Comparison of ENCODE assay signal across 19 mouse cellular contexts in the genomic region with DNA sequence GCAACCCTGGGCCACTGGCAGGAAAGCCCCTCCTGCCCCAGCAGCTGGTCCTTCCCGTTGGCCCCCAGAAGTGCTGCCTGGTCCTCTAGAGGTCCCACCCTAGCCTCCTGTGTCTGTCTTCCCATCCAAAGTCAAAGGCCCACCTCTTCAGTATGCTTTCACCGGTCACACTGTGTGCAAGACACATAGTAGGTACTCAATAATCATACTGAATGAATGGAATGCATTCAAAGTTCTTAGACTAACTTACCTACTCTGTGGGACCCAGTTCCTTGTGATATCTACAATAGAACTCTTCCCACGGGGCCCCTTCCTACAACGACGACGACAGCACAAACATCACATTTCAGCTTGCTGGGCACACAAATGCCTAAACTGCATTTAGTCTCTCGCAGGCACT. TPM values are rescaled to one million over a fixed set of nuclear protein-coding genes. Genes with fewer than 3 reads are reported as not detected.
DNase-seq lines count a peak whose midpoint lies in the region; ATAC-seq and TF ChIP-seq lines count a peak whose summit lies in the region.
"Had no signal": no experiment of that assay in that cellular context is flagged by ENCODE, and none has a peak within 500 bp of the region (broad histone marks: within the 10 kb centered on the region; RNA-seq: fewer than 3 reads in every experiment).

No protein-coding gene starts in this region.

- H3K27ac ChIP-seq in gastrocnemius, adult 2 months = peak overlapping the region; percentile 97; the same call in 1 of the 2 replicates
- no peak overlapping the region for H3K27ac ChIP-seq in neural tube, embryonic 13.5 days (replicated peaks)
- H3K27ac ChIP-seq in hindbrain, postnatal 0 days = 0 out of 2 replicates have a peak overlapping the region, but pooled peaks have one; percentile 36
- H3K27ac ChIP-seq in olfactory bulb, adult 2 months (ENCODE audit: insufficient read depth, low read depth, low read length) = peak overlapping the region; percentile 28; the same call in 1 of the 2 replicates
- H3K27ac ChIP-seq: heart, embryonic 10.5 days had no signal

- peak overlapping the region; percentile 84 for H3K4me3 ChIP-seq in gastrocnemius, adult 2 months
- peak overlapping the region; percentile 44; the same call in 1 of the 2 replicates for H3K4me3 ChIP-seq in neural tube, embryonic 13.5 days
- peak overlapping the region; percentile 43 for H3K4me3 ChIP-seq in hindbrain, postnatal 0 days (ENCODE audit: low read length)
- H3K4me3 ChIP-seq in olfactory bulb, adult 2 months (ENCODE audit: insufficient read depth, low read depth, low read length) = peak overlapping the region; percentile 36
- H3K4me3 ChIP-seq: heart, embryonic 10.5 days had no signal

- H3K36me3 ChIP-seq in neural tube, embryonic 13.5 days = no peaks in the 10 kb centered on the region
- H3K36me3 ChIP-seq in hindbrain, postnatal 0 days (ENCODE audit: insufficient read depth, low read length) = no peaks in the 10 kb centered on the region
- H3K36me3 ChIP-seq: heart, embryonic 10.5 days had no signal

- TF ChIP-seq CTCF in gastrocnemius, adult 2 months (IDR thresholded peaks at IDR 0.05) = no peak
- TF ChIP-seq CTCF in hindbrain, postnatal 0 days (IDR thresholded peaks at IDR 0.05; ENCODE audit: low read depth) = no peak
- TF ChIP-seq CTCF in olfactory bulb, adult 2 months (IDR thresholded peaks at IDR 0.05; ENCODE audit: insufficient read depth, low read depth, low read length) = no peak

- intact Hi-C loops in gastrocnemius, adult 2 months (cut with DNase I) = no loop called here

- ATAC-seq in neural tube, embryonic 13.5 days (ENCODE audit: low read depth) = no peak
- ATAC-seq in hindbrain, postnatal 0 days = no peak

- no peak for TF ChIP-seq POLR2A in olfactory bulb, adult 2 months (IDR thresholded peaks at IDR 0.05; ENCODE audit: insufficient read depth, low read depth, low read length)

- no peak overlapping the region for H3K9ac ChIP-seq in neural tube, embryonic 13.5 days
- H3K9ac ChIP-seq in hindbrain, postnatal 0 days (replicated peaks; ENCODE audit: low read length) = no peak overlapping the region
- H3K9ac ChIP-seq: lung, embryonic 14.5 days had no signal

- no peak for DNase-seq in gastrocnemius, adult 2 months
- DNase-seq in gastrocnemius, postnatal 25 days = no peak
- no peak for DNase-seq in neural tube, embryonic 10.5 days (ENCODE audit: extremely low spot score, low spot score)
- no peak for DNase-seq in hindbrain, postnatal 0 days (ENCODE audit: low spot score)
- DNase-seq in adrenal gland, postnatal 25 days = no peak
- no peak for DNase-seq in right cerebral cortex, adult 18-20 months
- DNase-seq: B cell, adult 2 months; cerebellum, adult 9-11 months; embryo, embryonic 11 days; gastrocnemius, postnatal 36 days; kidney, adult 8-10 months; kidney, postnatal 36 days; lung, embryonic 14.5 days; thymus, adult 18-20 months had no signal

- H3K27me3 ChIP-seq in neural tube, embryonic 13.5 days = peaks cover 40% of the 10 kb centered on the region
- peaks cover 14% of the 10 kb centered on the region; the same call in 1 of the 2 replicates for H3K27me3 ChIP-seq in hindbrain, postnatal 0 days (ENCODE audit: insufficient read depth, low read length)

- H3K9me3 ChIP-seq in neural tube, embryonic 13.5 days = no peaks in the 10 kb centered on the region
- H3K9me3 ChIP-seq in hindbrain, postnatal 0 days (ENCODE audit: low read length) = no peaks in the 10 kb centered on the region
- H3K9me3 ChIP-seq: heart, embryonic 10.5 days had no signal

- peak overlapping the region; percentile 75 for H3K4me2 ChIP-seq in neural tube, embryonic 13.5 days
- peak overlapping the region; percentile 70 for H3K4me2 ChIP-seq in hindbrain, postnatal 0 days (ENCODE audit: low read depth, low read length)
- H3K4me2 ChIP-seq: lung, embryonic 14.5 days had no signal

- WGBS in neural tube, embryonic 13.5 days = 87% methylated on average over 7 of the region's 7 CpGs
- 77% methylated on average over 7 of the region's 7 CpGs for WGBS in hindbrain, postnatal 0 days
- 72% methylated on average over 7 of the region's 7 CpGs for WGBS in olfactory bulb, adult 2 months

- peaks cover 69% of the 10 kb centered on the region for H3K4me1 ChIP-seq in neural tube, embryonic 13.5 days (replicated peaks)
- peaks cover 28% of the 10 kb centered on the region for H3K4me1 ChIP-seq in hindbrain, postnatal 0 days (ENCODE audit: insufficient read depth, low read length)
- H3K4me1 ChIP-seq in olfactory bulb, adult 2 months (ENCODE audit: control insufficient read depth, insufficient read depth, low read length) = peaks cover 12% of the 10 kb centered on the region; the same call in 1 of the 2 replicates

RNA-seq across cellular contexts. Expression of gene Slc38a3, which starts 4.0 kb away (rescaled TPM):
- total RNA-seq in gastrocnemius, adult 2 months (2021) = 10 to 100 TPM; 60.8 to 94.7 TPM
- 10 to 100 TPM; 72.1 to 77.5 TPM for total RNA-seq in gastrocnemius, postnatal 25 days (2021)
- 23.9 and 25.6 TPM in 2 replicates for polyA plus RNA-seq in neural tube, embryonic 13.5 days (2015; fragmentation: Nextera tagmentation; extraction: Ambion mirVana)
- total RNA-seq in hindbrain, postnatal 0 days (2014; rRNA removed) = 102 and 134 TPM in 2 replicates
- 52.1 and 54.5 TPM in 2 replicates for polyA plus RNA-seq in hindbrain, postnatal 0 days (2015; fragmentation: Nextera tagmentation; extraction: Ambion mirVana)
- polyA plus RNA-seq in olfactory bulb, adult 2 months (2012; ENCODE audit: insufficient read depth, insufficient read length, low replicate concordance, missing spikeins) = not detected in 2 replicates
- 0.39 and 8.5 TPM in 2 replicates for total RNA-seq in adrenal gland, postnatal 25 days (2021)
- total RNA-seq: hematopoietic stem cell, adult 5-6 weeks had no signal

RNA-seq across cellular contexts. Expression of gene Gnat1, which starts 14.2 kb away (rescaled TPM):
- total RNA-seq in gastrocnemius, adult 2 months (2021) = not detected
- total RNA-seq in gastrocnemius, postnatal 25 days (2021) = not detected
- 0.96 and 2.4 TPM in 2 replicates for polyA plus RNA-seq in neural tube, embryonic 13.5 days (2015; fragmentation: Nextera tagmentation; extraction: Ambion mirVana)
- 0.52 TPM in 1 of 2 replicates, not detected in the other for total RNA-seq in hindbrain, postnatal 0 days (2014; rRNA removed)
- 2.4 and 2.7 TPM in 2 replicates for polyA plus RNA-seq in hindbrain, postnatal 0 days (2015; fragmentation: Nextera tagmentation; extraction: Ambion mirVana)
- polyA plus RNA-seq in olfactory bulb, adult 2 months (2012; ENCODE audit: insufficient read depth, insufficient read length, low replicate concordance, missing spikeins) = not detected in 2 replicates
- not detected in 2 replicates for total RNA-seq in adrenal gland, postnatal 25 days (2021)
- total RNA-seq: gastrocnemius, postnatal 36 days; hematopoietic stem cell, adult 5-6 weeks; layer of hippocampus, postnatal 25 days had no signal

RNA-seq across cellular contexts. Expression of gene Gnai2, which starts 30.1 kb away (rescaled TPM):
- total RNA-seq in gastrocnemius, adult 2 months (2021) = 10 to 100 TPM; 59.9 to 77.7 TPM
- total RNA-seq in gastrocnemius, postnatal 25 days (2021) = 10 to 100 TPM; 73.2 to 87.6 TPM
- polyA plus RNA-seq in neural tube, embryonic 13.5 days (2015; fragmentation: Nextera tagmentation; extraction: Ambion mirVana) = 350 and 384 TPM in 2 replicates
- total RNA-seq in hindbrain, postnatal 0 days (2014; rRNA removed) = 334 and 369 TPM in 2 replicates
- polyA plus RNA-seq in hindbrain, postnatal 0 days (2015; fragmentation: Nextera tagmentation; extraction: Ambion mirVana) = 275 and 287 TPM in 2 replicates
- 1,429 TPM in 1 of 2 replicates, not detected in the other for polyA plus RNA-seq in olfactory bulb, adult 2 months (2012; ENCODE audit: insufficient read depth, insufficient read length, low replicate concordance, missing spikeins)
- total RNA-seq in adrenal gland, postnatal 25 days (2021) = 202 and 238 TPM in 2 replicates

RNA-seq across cellular contexts. Expression of gene Sema3f, which starts 45.0 kb away (rescaled TPM):
- total RNA-seq in gastrocnemius, adult 2 months (2021) = 1 to 10 TPM; 6.3 to 9.2 TPM
- 1 to 10 TPM; 5.9 to 9.7 TPM for total RNA-seq in gastrocnemius, postnatal 25 days (2021)
- 12.2 and 13.2 TPM in 2 replicates for polyA plus RNA-seq in neural tube, embryonic 13.5 days (2015; fragmentation: Nextera tagmentation; extraction: Ambion mirVana)
- total RNA-seq in hindbrain, postnatal 0 days (2014; rRNA removed) = 65.4 and 81.3 TPM in 2 replicates
- polyA plus RNA-seq in hindbrain, postnatal 0 days (2015; fragmentation: Nextera tagmentation; extraction: Ambion mirVana) = 7.5 and 8.7 TPM in 2 replicates
- not detected in 2 replicates for polyA plus RNA-seq in olfactory bulb, adult 2 months (2012; ENCODE audit: insufficient read depth, insufficient read length, low replicate concordance, missing spikeins)
- total RNA-seq in adrenal gland, postnatal 25 days (2021) = 23.1 and 23.6 TPM in 2 replicates

RNA-seq across cellular contexts. Expression of gene Sema3b, which starts 56.3 kb away (rescaled TPM):
- 10 to 100 TPM; 11.2 to 17.9 TPM for total RNA-seq in gastrocnemius, adult 2 months (2021)
- total RNA-seq in gastrocnemius, postnatal 25 days (2021) = 10 to 100 TPM; 18.1 to 19.4 TPM
- polyA plus RNA-seq in neural tube, embryonic 13.5 days (2015; fragmentation: Nextera tagmentation; extraction: Ambion mirVana) = 6.5 and 9.0 TPM in 2 replicates
- 11.2 and 14.6 TPM in 2 replicates for total RNA-seq in hindbrain, postnatal 0 days (2014; rRNA removed)
- 8.3 and 9.0 TPM in 2 replicates for polyA plus RNA-seq in hindbrain, postnatal 0 days (2015; fragmentation: Nextera tagmentation; extraction: Ambion mirVana)
- not detected in 2 replicates for polyA plus RNA-seq in olfactory bulb, adult 2 months (2012; ENCODE audit: insufficient read depth, insufficient read length, low replicate concordance, missing spikeins)
- total RNA-seq in adrenal gland, postnatal 25 days (2021) = 5.1 and 8.4 TPM in 2 replicates
- total RNA-seq: hematopoietic stem cell, adult 5-6 weeks had no signal
